8 mouse cellular contexts compared by ENCODE assay signal in genomic region chr13:24786014-24786490, GRCm38 (mm10). TPM values are rescaled to one million over a fixed set of nuclear protein-coding genes. Genes with fewer than 3 reads are reported as not detected.
A peak's percentile ranks its signal among the peaks of the same experiment; 100 is the strongest.
DNase-seq lines count a peak whose midpoint lies in the region; TF ChIP-seq lines count a peak whose summit lies in the region.
"Had no signal": no experiment of that assay in that cellular context is flagged by ENCODE, and none has a peak within 500 bp of the region (broad histone marks: within the 10 kb centered on the region; RNA-seq: fewer than 3 reads in every experiment).

No protein-coding gene starts in this region.

- H3K36me3 ChIP-seq in spleen, adult 2 months (ENCODE audit: control insufficient read depth, insufficient read depth, low read length): no peaks in the 10 kb centered on the region
- H3K36me3 ChIP-seq: liver, embryonic 13.5 days had no signal

- TF ChIP-seq POLR2A in spleen, adult 2 months (IDR thresholded peaks at IDR 0.05; ENCODE audit: low read depth, low read length): no peak

- TF ChIP-seq CTCF in spleen, adult 2 months (IDR thresholded peaks at IDR 0.05; ENCODE audit: extremely low read depth, insufficient read depth, insufficient read length, insufficient replicate concordance): no peak

- H3K4me1 ChIP-seq in spleen, adult 2 months (ENCODE audit: control insufficient read depth, insufficient read depth, insufficient read length): peaks cover 14% of the 10 kb centered on the region; the same call in 1 of the 2 replicates

- WGBS in spleen, adult 2 months: 11% methylated on average over 11 of the region's 11 CpGs

- H3K27ac ChIP-seq in spleen, adult 2 months (ENCODE audit: insufficient read depth, low read length): peak overlapping the region; percentile 51
- H3K27ac ChIP-seq: liver, embryonic 13.5 days had no signal

- H3K27me3 ChIP-seq in spleen, adult 2 months (ENCODE audit: control insufficient read depth, insufficient read depth, low read length): no peaks in the 10 kb centered on the region
- H3K27me3 ChIP-seq: liver, embryonic 13.5 days had no signal

- H3K4me3 ChIP-seq in spleen, adult 2 months (ENCODE audit: extremely low read depth, insufficient read depth, insufficient read length): peak overlapping the region; percentile 17; the same call in 1 of the 2 replicates
- H3K4me3 ChIP-seq: liver, embryonic 13.5 days had no signal

- peak; percentile 20 to 49 for DNase-seq in spleen, adult 2 months (ENCODE audit: low read depth in 1 of 2, low spot score in 2 of 2)
- DNase-seq in spleen, postnatal 10 days (ENCODE audit: low spot score in 2 of 2): no peak
- peak; percentile 80 for DNase-seq in cerebellum, adult 11-12 months
- DNase-seq in kidney, adult 8-10 months: peak; percentile 55 to 67
- DNase-seq in thymus, postnatal 10 days (ENCODE audit: low spot score in 2 of 2): peak; percentile 51 to 56
- DNase-seq in frontal cortex, postnatal 14 days (ENCODE audit: low spot score in 2 of 2): no peak
- DNase-seq in left cerebral cortex, adult 11 months (ENCODE audit: low spot score): no peak
- DNase-seq: liver, embryonic 13.5 days had no signal

RNA-seq across cellular contexts. Expression of gene BC005537, which starts 15.4 kb away (rescaled TPM):
- 21.0 and 22.6 TPM in 2 replicates for polyA plus RNA-seq in spleen, adult 2 months (2012; rRNA removed)

RNA-seq across cellular contexts. Expression of gene Gmnn, which starts 24.3 kb away (rescaled TPM):
- polyA plus RNA-seq in spleen, adult 2 months (2012; rRNA removed): 1.7 and 2.7 TPM in 2 replicates

RNA-seq across cellular contexts. Expression of gene Armh2, which starts 45.0 kb away (rescaled TPM):
- 0.11 TPM in 1 of 2 replicates, not detected in the other for polyA plus RNA-seq in spleen, adult 2 months (2012; rRNA removed)
- polyA plus RNA-seq: liver, embryonic 13.5 days had no signal

RNA-seq across cellular contexts. Expression of gene Acot13, which starts 45.3 kb away (rescaled TPM):
- 15.8 and 17.7 TPM in 2 replicates for polyA plus RNA-seq in spleen, adult 2 months (2012; rRNA removed)

RNA-seq across cellular contexts. Expression of gene Tdp2, which starts 45.4 kb away (rescaled TPM):
- 12.9 and 16.5 TPM in 2 replicates for polyA plus RNA-seq in spleen, adult 2 months (2012; rRNA removed)

Comparison
In these comparisons a context has a peak if more than half of its experiments do, and no peak if none do; other contexts are left out.
1. DNase-seq: peak in spleen, adult 2 months (2 of 2), cerebellum, adult 11-12 months (single experiment), kidney, adult 8-10 months (2 of 2) and thymus, postnatal 10 days (2 of 2); none in spleen, postnatal 10 days (0 of 2), frontal cortex, postnatal 14 days (0 of 2) and left cerebral cortex, adult 11 months (single experiment).